Mouse (Mus musculus) kidney, embryonic 16.5 days (tissue): ENCODE results near the gene Vps37d. TPM values are rescaled to one million over a fixed set of nuclear protein-coding genes. Genes with fewer than 3 reads are reported as not detected.

Source experiments
- polyA plus RNA-seq: library from polyadenylated mRNA; unstranded; fragments of >200 nt; fragmentation: Nextera tagmentation; extraction: Ambion mirVana; gene quantifications from 2 replicates; pipeline ENCODE4 v1.2.1, GENCODE M21; 2015

Gene Vps37d
- polyA plus RNA-seq, 1 experiment from 2014 or later, result 8.6 TPM

Other genes with a start within 250 kb of the Vps37d start
- not detected in 2 replicates for gene Tmem270, start 171.5 kb downstream of the Vps37d start, polyA plus RNA-seq
- gene Cldn13, start 162.7 kb downstream of the Vps37d start, polyA plus RNA-seq, result 0.99 and 1.2 TPM in 2 replicates
- gene Mettl27, start 145.9 kb downstream of the Vps37d start, polyA plus RNA-seq, result 29.6 and 30.7 TPM in 2 replicates
- gene Cldn4, start 131.3 kb downstream of the Vps37d start, polyA plus RNA-seq, result 63.1 and 64.7 TPM in 2 replicates
- 67.7 and 69.2 TPM in 2 replicates for gene Cldn3, start 92.1 kb downstream of the Vps37d start, polyA plus RNA-seq
- gene Abhd11, start 69.1 kb downstream of the Vps37d start, polyA plus RNA-seq, result 81.1 and 81.9 TPM in 2 replicates
- gene Stx1a, start 54.8 kb downstream of the Vps37d start, polyA plus RNA-seq, result 13.4 and 13.5 TPM in 2 replicates
- 33.3 and 38.7 TPM in 2 replicates for gene Dnajc30, start 14.1 kb downstream of the Vps37d start, polyA plus RNA-seq
- gene Bud23, start 13.3 kb downstream of the Vps37d start, polyA plus RNA-seq, result 134 and 139 TPM in 2 replicates
- 8.3 and 8.5 TPM in 2 replicates for gene Mlxipl, start 11.6 kb upstream of the Vps37d start, polyA plus RNA-seq
- 26.3 and 27.0 TPM in 2 replicates for gene Tbl2, start 71.4 kb upstream of the Vps37d start, polyA plus RNA-seq
- gene Bcl7b, start 90.0 kb upstream of the Vps37d start, polyA plus RNA-seq, result 57.6 and 58.2 TPM in 2 replicates
- 33.4 and 35.1 TPM in 2 replicates for gene Baz1b, start 109.0 kb upstream of the Vps37d start, polyA plus RNA-seq
- 0.72 and 0.77 TPM in 2 replicates for gene Fzd9, start 173.0 kb upstream of the Vps37d start, polyA plus RNA-seq